Mouse (Mus musculus) gastrocnemius, postnatal 4 days (tissue): ENCODE measurements around the gene Cd151. TPM values are rescaled to one million over a fixed set of nuclear protein-coding genes. Genes with fewer than 3 reads are reported as not detected.
A peak's percentile ranks its signal among the peaks of the same experiment; 100 is the strongest.
"Not testable (repeated sequence)": the region's sequence is repeated elsewhere in the genome, so short reads cannot be mapped to it uniquely, and the experiment has no call there.

Source experiments
- DNase-seq, 2 experiments: peaks; one replicate each; pipeline ENCODE4 v3.0.0; 2021 to 2022; ENCODE audit warnings: low spot score in 2 of 2, mixed read lengths in 2 of 2
- total RNA-seq, 2 experiments: library from RNA; stranded (reverse); gene quantifications; 2 replicates each; pipeline ENCODE4 v1.2.3; 2021

Cd151 gene
- total RNA-seq, 2 experiments from 2014 or later = 87.2 to 88.8 TPM

- peak in 1 of 2 experiments; percentile 46 for DNase-seq
Observed at GRCm38 (mm10) chr7:141435129-141435855, 31.9 kb upstream of the Cd151 start.

GRCm38 (mm10) chr7:141435856-141436522 lies 31.2 kb upstream of the Cd151 start:
- no peak for DNase-seq

- no peak for DNase-seq
Observed at GRCm38 (mm10) chr7:141436523-141436892, 30.7 kb upstream of the Cd151 start.

- DNase-seq = peak; percentile 62 to 84
Observed at GRCm38 (mm10) chr7:141437178-141438120, 29.7 kb upstream of the Cd151 start, which contains the start of gene Slc25a22. Gene Slc25a22, minus strand, starts transcription at chr7:141437892.

GRCm38 (mm10) chr7:141438201-141438968 lies 28.8 kb upstream of the Cd151 start:
- DNase-seq = peak in 1 of 2 experiments; percentile 15

- no peak for DNase-seq
Observed at GRCm38 (mm10) chr7:141439140-141439679, 28.0 kb upstream of the Cd151 start.

GRCm38 (mm10) chr7:141439811-141440210 lies 27.4 kb upstream of the Cd151 start:
- DNase-seq = peak in 1 of 2 experiments; percentile 14

GRCm38 (mm10) chr7:141440613-141441012 lies 26.6 kb upstream of the Cd151 start:
- peak; percentile 25 to 66 for DNase-seq

- DNase-seq = no peak
Observed at GRCm38 (mm10) chr7:141441460-141441859, 25.7 kb upstream of the Cd151 start.

- DNase-seq = no peak
Observed at GRCm38 (mm10) chr7:141442199-141442598, 25.0 kb upstream of the Cd151 start.

- peak; percentile 16 to 21 for DNase-seq
Observed at GRCm38 (mm10) chr7:141443081-141443821, 23.9 kb upstream of the Cd151 start.

- peak; percentile 35 to 69 for DNase-seq
Observed at GRCm38 (mm10) chr7:141443828-141444237, 23.4 kb upstream of the Cd151 start, which contains the start of gene Pidd1. Gene Pidd1, minus strand, starts transcription at chr7:141444025.

- not testable (repeated sequence) for DNase-seq
Observed at GRCm38 (mm10) chr7:141446374-141446773, 20.8 kb upstream of the Cd151 start.

GRCm38 (mm10) chr7:141447110-141447991 lies 19.8 kb upstream of the Cd151 start, which contains the start of gene Rplp2:
Gene Rplp2, plus strand, starts transcription at chr7:141447370.
- DNase-seq = peak; percentile 87 to 95

GRCm38 (mm10) chr7:141451928-141452327 lies 15.3 kb upstream of the Cd151 start:
- DNase-seq = no peak

- DNase-seq = no peak
Observed at GRCm38 (mm10) chr7:141453636-141454035, 13.6 kb upstream of the Cd151 start.

GRCm38 (mm10) chr7:141454967-141455551 lies 12.1 kb upstream of the Cd151 start, which contains the start of gene Pnpla2:
Gene Pnpla2, plus strand, starts transcription at chr7:141455198.
- peak; percentile 88 to 95 for DNase-seq
